Mouse (Mus musculus) heart, postnatal 4 days (tissue): ENCODE data around the gene Cit. TPM values are rescaled to one million over a fixed set of nuclear protein-coding genes. Genes with fewer than 3 reads are reported as not detected.
A peak's percentile ranks its signal among the peaks of the same experiment; 100 is the strongest.

Source experiments
- DNase-seq: peaks from one replicate; pipeline ENCODE4 v3.0.0; 2021
- total RNA-seq, 2 experiments: library from RNA; stranded (reverse); gene quantifications; 2 replicates each; pipeline ENCODE4 v1.2.3; 2021

Cit gene
- total RNA-seq, 2 experiments from 2014 or later = 22.7 to 25.4 TPM

GRCm38 (mm10) chr5:115918597-115919351 lies 73.7 kb downstream of the Cit start:
- no peak for DNase-seq

- no peak for DNase-seq
These were observed 76.9 kb downstream of the Cit start for GRCm38 (mm10) chr5:115921990-115922389.

GRCm38 (mm10) chr5:115924946-115925345 lies 79.9 kb downstream of the Cit start:
- no peak for DNase-seq

GRCm38 (mm10) chr5:115928786-115929507 lies 83.9 kb downstream of the Cit start:
- peak; percentile 25 for DNase-seq

GRCm38 (mm10) chr5:115932325-115932724 lies 87.2 kb downstream of the Cit start:
- DNase-seq = no peak

- DNase-seq = peak; percentile 17
These were observed 91.8 kb downstream of the Cit start for GRCm38 (mm10) chr5:115936851-115937250.

- DNase-seq = no peak
These were observed 92.5 kb downstream of the Cit start for GRCm38 (mm10) chr5:115937566-115937965.

GRCm38 (mm10) chr5:115938999-115939398 lies 93.9 kb downstream of the Cit start:
- no peak for DNase-seq

GRCm38 (mm10) chr5:115942389-115942788 lies 97.3 kb downstream of the Cit start:
- DNase-seq = no peak

- DNase-seq = no peak
These were observed 99.9 kb downstream of the Cit start for GRCm38 (mm10) chr5:115944791-115945490.

GRCm38 (mm10) chr5:115947622-115948353 lies 102.7 kb downstream of the Cit start:
- no peak for DNase-seq

- no peak for DNase-seq
These were observed 105.9 kb downstream of the Cit start for GRCm38 (mm10) chr5:115950936-115951335.

- peak; percentile 17 for DNase-seq
These were observed 108.1 kb downstream of the Cit start for GRCm38 (mm10) chr5:115953173-115953572.

GRCm38 (mm10) chr5:115954084-115954483 lies 109.0 kb downstream of the Cit start:
- no peak for DNase-seq

GRCm38 (mm10) chr5:115954549-115954948 lies 109.5 kb downstream of the Cit start:
- no peak for DNase-seq

GRCm38 (mm10) chr5:115955131-115955530 lies 110.1 kb downstream of the Cit start:
- DNase-seq = no peak

GRCm38 (mm10) chr5:115956048-115956447 lies 111.0 kb downstream of the Cit start:
- no peak for DNase-seq

- no peak for DNase-seq
These were observed 112.1 kb downstream of the Cit start for GRCm38 (mm10) chr5:115957177-115957576.

- DNase-seq = no peak
These were observed 113.3 kb downstream of the Cit start for GRCm38 (mm10) chr5:115958344-115958743.

GRCm38 (mm10) chr5:115958814-115959213 lies 113.7 kb downstream of the Cit start:
- DNase-seq = no peak

- DNase-seq = no peak
These were observed 116.7 kb downstream of the Cit start for GRCm38 (mm10) chr5:115961809-115962208.

GRCm38 (mm10) chr5:115971236-115971635 lies 126.2 kb downstream of the Cit start:
- no peak for DNase-seq

GRCm38 (mm10) chr5:115975672-115976071 lies 130.6 kb downstream of the Cit start:
- DNase-seq = no peak
